Mouse (Mus musculus): ENCODE data around the gene Samhd1.

- TF ChIP-seq CTCF (IDR thresholded peaks at IDR 0.05) (no peak), EP300 (IDR thresholded peaks at IDR 0.05) (no peak)
These were observed 65.2 kb downstream of the Samhd1 start for GRCm38 (mm10) chr2:157069755-157070315.

Measured in lung, postnatal 0 days (tissue).